In genomic region chr11:3936318-3936717, GRCm38 (mm10) we compare ENCODE assay signal across 15 mouse cellular contexts. TPM values are rescaled to one million over a fixed set of nuclear protein-coding genes. Genes with fewer than 3 reads are reported as not detected.
"Had no signal": no experiment of that assay in that cellular context is flagged by ENCODE, and none has a peak within 500 bp of the region (broad histone marks: within the 10 kb centered on the region; RNA-seq: fewer than 3 reads in every experiment).

No protein-coding gene starts in this region.

- H3K27ac ChIP-seq: intestine, embryonic 15.5 days; kidney, embryonic 15.5 days; limb, embryonic 13.5 days; liver, embryonic 12.5 days; midbrain, embryonic 10.5 days; neural tube, embryonic 13.5 days; stomach, postnatal 0 days had no signal

- H3K4me2 ChIP-seq: intestine, embryonic 15.5 days; kidney, embryonic 15.5 days; limb, embryonic 13.5 days; liver, embryonic 12.5 days; lung, embryonic 14.5 days; neural tube, embryonic 13.5 days had no signal

- ATAC-seq: intestine, embryonic 15.5 days; liver, embryonic 12.5 days had no signal

- H3K4me3 ChIP-seq: intestine, embryonic 15.5 days; kidney, embryonic 15.5 days; limb, embryonic 13.5 days; liver, embryonic 12.5 days; midbrain, embryonic 10.5 days; neural tube, embryonic 13.5 days had no signal

- H3K36me3 ChIP-seq: intestine, embryonic 15.5 days; kidney, embryonic 15.5 days; limb, embryonic 13.5 days; liver, embryonic 12.5 days; midbrain, embryonic 10.5 days; neural tube, embryonic 13.5 days had no signal

- DNase-seq: layer of hippocampus, adult 9-11 months; left cerebral cortex, postnatal 4 days; lung, embryonic 14.5 days; lung, postnatal 10 days; midbrain, embryonic 14.5 days; thymus, adult 2 months; thymus, postnatal 25 days had no signal

- H3K9ac ChIP-seq: intestine, embryonic 15.5 days; kidney, embryonic 15.5 days; limb, embryonic 13.5 days; liver, embryonic 12.5 days; lung, embryonic 14.5 days; neural tube, embryonic 13.5 days had no signal

- H3K9me3 ChIP-seq: intestine, embryonic 15.5 days; kidney, embryonic 15.5 days; limb, embryonic 13.5 days; liver, embryonic 12.5 days; midbrain, embryonic 10.5 days; neural tube, embryonic 13.5 days had no signal

- H3K27me3 ChIP-seq: intestine, embryonic 15.5 days; kidney, embryonic 15.5 days; neural tube, embryonic 13.5 days had no signal

RNA-seq across cellular contexts. Expression of gene 4930556J24Rik, which starts 40.3 kb away (rescaled TPM):
- total RNA-seq: left cerebral cortex, postnatal 4 days; megakaryocyte, adult 5-6 weeks had no signal
- polyA plus RNA-seq: intestine, embryonic 15.5 days; thymus, adult 2 months had no signal
